Mouse (Mus musculus) limb, embryonic 10.5 days (tissue): Measurements from ENCODE around the gene Adamts7. TPM values are rescaled to one million over a fixed set of nuclear protein-coding genes. Genes with fewer than 3 reads are reported as not detected.

Experiments
- DNase-seq: peaks from one replicate; pipeline ENCODE4 v3.0.0-alpha.2; 2017; ENCODE audit warnings: low spot score
- H3K27ac ChIP-seq: fragments of 300-500 bp; sonication (generic); 2 replicates; pipeline ENCODE4 v1.5.1; 2016; ENCODE audit warnings: mild to moderate bottlenecking
- H3K27me3 ChIP-seq: fragments of 300-500 bp; sonication (generic); 2 replicates; pipeline ENCODE4 v1.6.1; 2016; ENCODE audit warnings: low read depth, mild to moderate bottlenecking; ENCODE audit not compliant: poor library complexity, severe bottlenecking
- H3K36me3 ChIP-seq: fragments of 300-500 bp; sonication (generic); 2 replicates; pipeline ENCODE4 v1.6.1; 2016; ENCODE audit warnings: mild to moderate bottlenecking, moderate library complexity
- H3K4me1 ChIP-seq: fragments of 300-500 bp; sonication (generic); 2 replicates; pipeline ENCODE4 v1.6.1; 2016
- H3K4me3 ChIP-seq: fragments of 300-500 bp; sonication (generic); 2 replicates; pipeline ENCODE4 v1.5.1; 2016; ENCODE audit warnings: mild to moderate bottlenecking, moderate library complexity
- H3K9me3 ChIP-seq: fragments of 300-500 bp; sonication (generic); replicated peaks from 2 replicates; pipeline ENCODE4 v1.6.1; 2016; ENCODE audit warnings: mild to moderate bottlenecking
- WGBS: fragments of 180-500 bp; shearing (Covaris S2); methylation state at CpG from one replicate; pipeline ENCODE4 v1.1.7; 2016; 5-methylcytosine and 5-hydroxymethylcytosine counted together
- polyA plus RNA-seq: library from polyadenylated mRNA; unstranded; fragments of >200 nt; fragmentation: Nextera tagmentation; extraction: Ambion mirVana; gene quantifications from 2 replicates; pipeline ENCODE4 v1.2.1, GENCODE M21; 2016

Adamts7 gene
- polyA plus RNA-seq, 1 experiment from 2014 or later, result 15.4 TPM

DNA sequence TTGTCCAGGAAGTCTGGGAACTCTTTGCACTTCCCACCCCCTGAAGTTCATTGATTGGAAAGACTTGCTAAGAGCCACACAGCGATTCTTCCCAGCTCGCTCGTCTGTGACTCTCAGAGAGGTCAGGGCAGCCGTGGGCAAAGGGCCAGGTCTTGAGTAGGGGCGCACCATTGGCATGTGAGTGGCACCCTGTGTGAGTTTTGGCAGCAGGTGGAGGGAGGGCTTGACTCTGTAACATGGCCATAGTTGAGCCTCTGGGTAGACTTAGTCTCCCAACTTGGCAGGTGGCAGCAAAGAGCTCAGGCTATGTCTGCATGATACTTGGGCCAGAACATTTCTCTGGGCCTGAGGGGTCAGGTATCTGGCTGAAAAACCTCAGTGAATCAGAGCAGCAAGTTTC is 3.7 kb downstream of the Adamts7 start:
- no peak overlapping the region for H3K4me3 ChIP-seq
- H3K4me1 ChIP-seq, result peaks cover 19% of the 10 kb centered on the region
- H3K36me3 ChIP-seq, result peaks cover 4% of the 10 kb centered on the region
- peaks cover 13% of the 10 kb centered on the region; the same call in 1 of the 2 replicates for H3K27me3 ChIP-seq
- no peak for DNase-seq
- no peak overlapping the region for H3K27ac ChIP-seq
- 87% methylated on average over 5 of the region's 5 CpGs for WGBS
- H3K9me3 ChIP-seq, result no peaks in the 10 kb centered on the region

DNA sequence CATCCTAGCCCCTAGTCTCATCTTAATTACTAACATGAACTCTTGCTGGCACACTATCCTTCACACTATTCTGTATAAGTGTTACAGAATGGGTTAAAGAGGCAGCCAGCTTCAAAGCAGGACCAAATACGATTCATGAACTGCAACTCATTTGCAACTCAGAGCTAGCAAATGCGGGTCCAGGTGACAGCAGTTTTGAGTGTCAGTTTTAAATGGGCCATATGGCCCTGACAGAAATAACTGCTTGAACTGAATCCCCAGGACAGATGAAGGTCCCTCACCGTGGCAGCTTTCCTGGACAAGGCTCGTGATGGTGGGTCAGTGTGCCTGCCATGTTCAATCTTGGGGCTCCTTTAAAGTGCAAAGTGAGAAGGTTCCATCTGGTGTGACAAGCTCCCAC is 7.1 kb downstream of the Adamts7 start:
- 67% methylated on average over 4 of the region's 4 CpGs for WGBS
- H3K4me3 ChIP-seq, result no peak overlapping the region
- H3K9me3 ChIP-seq, result no peaks in the 10 kb centered on the region
- H3K4me1 ChIP-seq, result no peaks in the 10 kb centered on the region
- H3K27me3 ChIP-seq, result peaks cover 7% of the 10 kb centered on the region; the same call in 1 of the 2 replicates
- H3K36me3 ChIP-seq, result peaks cover 32% of the 10 kb centered on the region
- no peak for DNase-seq
- no peak overlapping the region for H3K27ac ChIP-seq

DNA sequence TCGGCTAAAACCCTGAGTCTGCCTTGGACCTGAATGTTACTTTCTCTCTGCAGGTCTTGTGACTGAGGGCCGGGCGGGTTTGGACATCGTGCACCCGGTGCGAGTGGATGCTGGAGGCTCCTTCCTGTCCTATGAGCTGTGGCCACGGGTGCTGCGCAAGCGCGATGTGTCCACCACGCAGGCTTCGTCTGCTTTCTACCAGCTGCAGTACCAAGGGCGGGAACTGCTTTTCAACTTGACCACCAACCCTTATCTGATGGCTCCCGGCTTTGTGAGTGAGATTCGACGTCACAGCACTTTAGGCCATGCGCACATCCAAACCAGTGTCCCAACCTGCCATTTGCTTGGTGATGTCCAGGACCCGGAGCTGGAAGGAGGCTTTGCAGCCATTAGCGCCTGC is 8.6 kb downstream of the Adamts7 start:
- Histone ChIP-seq H3K9me3 (no peaks in the 10 kb centered on the region), H3K4me3 (no peak overlapping the region), H3K27ac (no peak overlapping the region), H3K27me3 (no peaks in the 10 kb centered on the region), H3K36me3 (peaks cover 39% of the 10 kb centered on the region), H3K4me1 (no peaks in the 10 kb centered on the region)
- 96% methylated on average over 19 of the region's 19 CpGs for WGBS
- no peak for DNase-seq

DNA sequence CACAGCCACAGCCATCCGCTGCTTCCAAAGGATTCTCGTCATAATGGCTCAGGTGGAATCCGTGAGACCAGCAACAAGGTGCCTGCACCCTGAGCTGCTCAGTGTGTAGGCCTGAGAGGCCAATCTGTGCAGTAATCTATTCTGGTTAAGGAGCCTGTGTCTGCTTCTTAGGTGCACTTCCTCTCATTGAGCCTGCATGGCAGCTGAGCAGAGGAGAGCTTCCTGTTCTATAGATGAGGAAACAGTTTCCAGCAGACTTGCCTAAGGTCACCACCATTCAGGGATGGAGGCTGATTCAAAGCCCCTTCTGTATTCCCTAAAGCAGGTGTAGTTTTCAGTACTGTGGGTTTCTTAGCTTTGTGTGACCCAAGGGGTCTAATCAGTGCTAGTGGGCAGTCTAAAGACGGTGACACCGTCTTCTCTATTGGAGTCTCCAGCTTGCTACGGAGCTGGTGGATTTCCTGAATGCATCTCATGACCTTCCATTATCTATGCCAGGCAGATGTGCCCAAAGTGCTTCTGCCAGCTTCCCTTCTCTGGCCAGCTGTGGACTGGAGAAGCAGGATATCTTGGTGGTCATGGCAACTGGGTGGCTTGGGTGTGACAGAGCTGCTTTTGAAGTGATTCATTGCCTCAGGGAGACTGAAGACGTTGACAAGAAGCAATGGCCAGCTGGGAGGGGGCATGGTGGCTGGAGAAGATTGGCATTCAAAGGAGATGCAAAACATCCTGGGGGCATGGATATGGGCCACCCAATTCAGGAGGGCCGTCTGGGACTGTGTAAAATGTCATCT is 9.9 kb downstream of the Adamts7 start:
- H3K36me3 ChIP-seq, result peaks cover 44% of the 10 kb centered on the region
- no peaks in the 10 kb centered on the region for H3K27me3 ChIP-seq
- H3K9me3 ChIP-seq, result no peaks in the 10 kb centered on the region
- H3K27ac ChIP-seq, result no peak overlapping the region
- H3K4me1 ChIP-seq, result no peaks in the 10 kb centered on the region
- 80% methylated on average over 8 of the region's 8 CpGs for WGBS
- no peak for DNase-seq
- H3K4me3 ChIP-seq, result no peak overlapping the region

DNA sequence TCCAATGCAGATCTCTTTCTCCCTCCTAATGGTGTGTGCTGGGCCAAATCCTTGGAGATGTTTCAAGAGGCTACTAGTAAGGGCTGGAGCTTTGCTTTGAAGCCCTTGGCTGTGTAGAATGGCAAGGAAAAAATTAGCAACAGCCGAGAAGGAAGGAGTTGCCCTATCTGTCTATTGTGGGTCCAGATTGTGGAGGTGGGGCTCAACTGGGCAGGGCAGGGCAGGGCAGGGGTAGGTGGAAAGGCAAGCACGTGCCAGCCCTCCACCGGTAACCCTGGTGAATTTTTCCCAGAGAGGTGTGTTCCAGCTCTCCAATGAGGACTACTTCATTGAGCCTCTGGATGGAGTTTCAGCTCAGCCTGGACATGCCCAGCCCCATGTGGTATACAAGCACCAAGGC is 10.5 kb downstream of the Adamts7 start:
- Histone ChIP-seq H3K4me3 (no peak overlapping the region), H3K4me1 (no peaks in the 10 kb centered on the region), H3K36me3 (peaks cover 50% of the 10 kb centered on the region), H3K9me3 (no peaks in the 10 kb centered on the region), H3K27ac (no peak overlapping the region), H3K27me3 (no peaks in the 10 kb centered on the region)
- 87% methylated on average over 3 of the region's 3 CpGs for WGBS
- DNase-seq, result no peak

DNA sequence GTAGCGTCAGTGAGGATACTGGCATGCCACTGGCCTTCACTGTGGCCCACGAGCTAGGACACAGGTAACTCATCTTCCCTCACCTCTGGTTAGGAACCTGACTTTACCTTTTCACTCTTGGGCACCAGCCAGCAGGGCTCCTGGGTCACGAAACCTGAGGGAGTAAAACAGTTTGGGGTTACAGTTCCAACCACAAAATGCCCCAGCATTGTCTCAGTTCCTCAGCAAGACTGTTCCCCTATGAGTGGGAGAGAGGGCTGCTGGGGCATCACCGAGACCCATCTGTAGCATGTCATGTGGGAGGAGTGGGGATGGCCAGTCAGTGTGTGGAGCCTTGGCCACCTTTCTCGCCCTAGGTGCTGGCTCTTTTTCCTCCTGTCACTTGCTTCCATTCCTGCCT is 16.5 kb downstream of the Adamts7 start:
- WGBS, result 85% methylated on average over 5 of the region's 5 CpGs
- H3K9me3 ChIP-seq, result no peaks in the 10 kb centered on the region
- H3K27ac ChIP-seq, result no peak overlapping the region
- H3K4me3 ChIP-seq, result no peak overlapping the region
- H3K4me1 ChIP-seq, result no peaks in the 10 kb centered on the region
- H3K36me3 ChIP-seq, result peaks cover 42% of the 10 kb centered on the region
- no peak for DNase-seq
- no peaks in the 10 kb centered on the region for H3K27me3 ChIP-seq

DNA sequence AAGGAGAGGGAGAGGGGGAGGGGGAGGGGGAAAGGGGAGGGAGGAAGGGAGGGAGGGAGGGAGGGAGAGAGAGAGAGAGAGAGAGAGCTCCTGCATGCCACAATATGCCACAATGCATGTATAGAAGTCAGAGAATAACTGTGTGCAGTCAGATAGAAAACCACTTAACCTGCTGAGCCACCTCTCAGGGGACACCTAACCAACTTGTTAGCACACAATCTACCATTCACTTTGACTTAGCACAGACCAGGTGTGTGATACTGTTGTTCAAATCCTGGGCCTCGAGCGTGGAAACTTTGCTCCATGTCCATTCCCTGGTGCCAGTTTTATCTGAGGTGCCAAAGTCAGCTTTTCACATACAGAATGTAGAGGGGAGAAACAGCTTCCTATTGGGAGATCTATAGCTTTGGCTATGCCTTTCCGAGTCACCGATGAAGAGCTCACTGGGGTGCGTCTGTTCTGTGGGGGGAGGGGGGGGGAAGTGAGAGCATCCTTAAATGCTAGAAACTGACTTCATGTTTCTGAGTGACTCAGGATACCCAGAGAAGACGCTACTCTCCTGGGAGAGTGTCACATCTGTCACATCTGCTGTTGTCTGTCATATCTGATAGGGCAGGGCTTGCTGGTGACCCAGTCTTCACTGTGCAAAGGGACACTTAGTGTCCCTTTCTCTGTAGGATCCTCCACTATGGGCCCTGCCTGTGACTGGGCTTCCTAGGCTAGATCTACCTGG is 19.0 kb downstream of the Adamts7 start:
- no peaks in the 10 kb centered on the region for H3K4me1 ChIP-seq
- H3K27ac ChIP-seq, result no peak overlapping the region
- peaks cover 46% of the 10 kb centered on the region for H3K36me3 ChIP-seq
- WGBS, result 86% methylated on average over 6 of the region's 6 CpGs
- H3K9me3 ChIP-seq, result no peaks in the 10 kb centered on the region
- no peak for DNase-seq
- H3K4me3 ChIP-seq, result no peak overlapping the region
- no peaks in the 10 kb centered on the region for H3K27me3 ChIP-seq

DNA sequence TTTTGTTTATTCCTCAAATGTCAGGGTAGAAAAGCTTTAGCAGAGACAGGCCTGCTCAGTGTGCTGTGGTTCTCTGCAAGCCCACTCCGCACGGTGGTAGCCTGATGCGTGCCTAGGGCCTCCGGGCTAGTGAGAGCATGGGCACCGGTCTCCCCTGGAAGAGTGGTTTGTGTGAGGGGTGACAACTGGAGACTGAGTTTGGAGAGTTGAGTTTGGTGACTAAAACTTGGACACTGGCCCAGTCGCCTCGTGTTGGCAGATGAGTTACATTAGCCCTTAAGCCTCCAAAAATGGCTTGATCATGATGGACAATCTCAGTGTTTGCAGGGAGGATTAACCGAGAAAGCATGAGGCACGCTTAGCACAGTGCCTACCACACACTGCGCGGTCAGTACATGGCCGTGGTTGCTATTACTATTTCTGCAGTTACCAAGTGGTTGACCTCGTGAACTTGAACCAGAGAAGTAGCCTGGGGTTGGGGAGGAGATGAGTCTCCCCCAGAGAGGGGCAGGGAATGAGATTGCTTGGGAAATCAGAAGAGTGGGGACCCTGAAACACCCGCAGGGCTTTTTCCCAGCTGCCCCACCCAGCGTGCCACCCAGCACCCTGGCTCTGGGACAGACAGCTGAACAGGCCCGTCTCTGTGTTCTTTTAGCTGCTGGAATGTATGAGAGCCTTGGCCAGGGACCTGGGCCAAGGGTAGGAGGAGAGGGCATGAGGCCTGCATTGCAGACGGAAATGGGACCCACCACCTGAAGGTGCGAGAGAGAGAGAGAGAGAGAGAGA is 20.0 kb downstream of the Adamts7 start:
- H3K4me1 ChIP-seq, result no peaks in the 10 kb centered on the region
- H3K4me3 ChIP-seq, result no peak overlapping the region
- no peak overlapping the region for H3K27ac ChIP-seq
- H3K27me3 ChIP-seq, result no peaks in the 10 kb centered on the region
- 89% methylated on average over 18 of the region's 18 CpGs for whole genome bisulfite sequencing
- H3K36me3 ChIP-seq, result peaks cover 46% of the 10 kb centered on the region
- H3K9me3 ChIP-seq, result no peaks in the 10 kb centered on the region
- no peak for DNase-seq

DNA sequence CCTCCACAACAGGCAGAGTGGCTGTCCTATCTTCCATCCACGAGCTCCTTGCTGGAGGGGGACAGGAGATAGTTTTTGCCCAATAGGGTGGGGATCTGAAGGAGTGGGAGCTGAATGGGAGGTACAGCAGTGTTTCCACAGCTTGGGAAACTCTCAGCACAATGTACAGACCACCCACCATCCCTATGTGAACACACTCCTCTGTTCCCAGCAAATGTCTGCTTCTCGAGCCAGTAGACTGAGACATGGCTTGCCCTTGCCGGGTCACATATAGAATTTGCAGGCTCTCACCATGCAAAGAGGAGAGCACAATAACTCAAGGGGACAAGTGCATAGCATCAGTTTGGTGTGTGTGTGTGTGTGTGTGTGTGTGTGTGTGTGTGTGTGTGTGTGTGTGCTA is 20.7 kb downstream of the Adamts7 start:
- Histone ChIP-seq H3K9me3 (no peaks in the 10 kb centered on the region), H3K27me3 (no peaks in the 10 kb centered on the region), H3K36me3 (peaks cover 47% of the 10 kb centered on the region), H3K4me3 (no peak overlapping the region), H3K4me1 (no peaks in the 10 kb centered on the region), H3K27ac (no peak overlapping the region)
- WGBS, result 89% methylated on average over 3 of the region's 3 CpGs
- DNase-seq, result no peak

DNA sequence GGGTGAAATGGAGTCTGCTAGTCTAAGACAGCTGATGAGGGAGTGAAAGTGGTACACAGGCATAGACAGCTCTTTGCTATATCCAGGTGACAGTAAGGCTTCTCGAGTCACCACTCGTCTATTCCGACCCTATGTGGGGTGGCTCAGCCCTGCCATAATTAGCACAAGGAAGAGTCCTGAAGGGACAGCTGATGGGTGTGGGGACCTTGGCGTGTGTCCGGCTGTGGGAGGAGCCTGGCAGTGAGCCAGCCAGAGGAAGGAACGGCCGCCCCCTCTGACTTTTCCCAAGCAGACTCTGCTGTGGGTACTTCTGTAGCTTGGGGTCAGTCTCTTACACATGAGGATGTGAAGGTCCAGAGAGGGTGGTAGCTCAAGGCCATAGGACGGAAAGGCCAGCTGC is 21.2 kb downstream of the Adamts7 start:
- Histone ChIP-seq H3K27ac (no peak overlapping the region), H3K4me1 (no peaks in the 10 kb centered on the region), H3K4me3 (no peak overlapping the region), H3K27me3 (no peaks in the 10 kb centered on the region), H3K36me3 (peaks cover 49% of the 10 kb centered on the region), H3K9me3 (no peaks in the 10 kb centered on the region)
- WGBS, result 77% methylated on average over 8 of the region's 8 CpGs
- no peak for DNase-seq

DNA sequence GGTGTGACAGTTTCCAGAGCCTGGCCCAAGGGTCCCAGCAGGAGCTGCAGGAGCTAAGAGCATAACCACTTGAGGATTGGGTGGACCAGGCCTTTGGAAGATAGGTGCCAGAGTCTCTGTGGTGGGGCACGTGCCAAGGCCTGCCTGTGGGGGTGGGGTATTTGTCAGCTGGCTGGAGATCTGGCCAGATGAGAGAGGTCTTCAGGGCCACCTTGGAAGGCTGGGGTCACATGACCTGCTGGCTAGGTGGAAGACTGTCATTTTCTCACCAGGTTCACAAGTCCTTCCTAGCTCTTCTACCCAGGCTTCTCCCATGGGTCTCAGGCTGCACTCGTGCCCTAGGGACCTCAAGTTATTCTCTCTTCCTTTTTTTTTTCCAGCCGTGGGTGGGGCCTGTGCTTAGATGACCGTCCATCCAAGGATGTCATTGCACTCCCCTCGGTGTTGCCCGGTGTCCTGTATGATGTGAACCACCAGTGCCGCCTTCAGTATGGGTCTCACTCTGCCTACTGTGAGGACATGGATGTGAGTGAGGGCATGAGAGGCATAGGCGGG is 22.6 kb downstream of the Adamts7 start:
- H3K27me3 ChIP-seq, result no peaks in the 10 kb centered on the region
- H3K36me3 ChIP-seq, result peaks cover 46% of the 10 kb centered on the region
- no peak overlapping the region for H3K4me3 ChIP-seq
- DNase-seq, result no peak
- no peaks in the 10 kb centered on the region for H3K4me1 ChIP-seq
- no peak overlapping the region for H3K27ac ChIP-seq
- 89% methylated on average over 8 of the region's 8 CpGs for WGBS
- no peaks in the 10 kb centered on the region for H3K9me3 ChIP-seq

DNA sequence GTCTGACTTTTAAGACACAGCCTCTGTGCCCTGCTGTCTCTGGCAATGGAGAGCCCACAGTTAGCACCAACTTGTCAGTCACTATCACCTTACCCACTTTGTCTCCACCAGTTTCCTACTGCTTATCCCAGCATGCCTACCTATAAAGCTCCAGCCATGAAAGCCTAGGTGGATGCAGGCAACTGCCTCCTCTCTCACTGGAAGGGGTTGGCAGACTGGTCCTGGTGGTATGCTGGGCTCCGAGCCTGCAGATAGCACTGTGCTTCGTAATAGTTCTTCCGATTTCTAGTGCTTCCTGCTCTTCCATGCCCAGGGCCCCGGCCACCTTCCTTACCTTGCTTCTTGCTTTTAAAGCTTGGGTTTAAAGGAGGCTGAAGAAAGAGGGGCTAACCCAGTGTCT is 26.0 kb downstream of the Adamts7 start:
- no peak for DNase-seq
- WGBS, result 92% methylated on average over 4 of the region's 4 CpGs
- Histone ChIP-seq H3K4me1 (no peaks in the 10 kb centered on the region), H3K36me3 (peaks cover 70% of the 10 kb centered on the region), H3K27me3 (no peaks in the 10 kb centered on the region), H3K4me3 (no peak overlapping the region), H3K9me3 (no peaks in the 10 kb centered on the region), H3K27ac (no peak overlapping the region)

DNA sequence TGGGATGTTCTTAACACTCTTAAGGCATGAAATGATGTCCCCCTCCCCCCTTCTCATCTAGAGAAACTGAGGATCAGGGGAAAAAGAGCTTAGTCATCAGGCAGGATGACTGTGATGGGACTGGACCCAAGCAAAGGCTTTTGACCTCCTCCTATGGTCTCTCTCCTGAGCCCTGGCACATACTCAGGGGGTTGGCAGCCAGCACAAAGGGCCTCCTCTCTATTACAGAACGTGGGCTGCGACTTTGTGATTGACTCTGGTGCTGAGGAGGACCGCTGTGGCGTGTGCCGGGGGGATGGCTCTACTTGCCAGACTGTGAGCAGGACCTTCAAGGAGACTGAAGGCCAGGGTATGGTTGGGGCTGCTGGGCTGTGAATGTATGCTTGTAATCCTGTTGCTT is 26.5 kb downstream of the Adamts7 start:
- Histone ChIP-seq H3K9me3 (no peaks in the 10 kb centered on the region), H3K27ac (no peak overlapping the region), H3K36me3 (peaks cover 74% of the 10 kb centered on the region), H3K4me3 (no peak overlapping the region), H3K4me1 (no peaks in the 10 kb centered on the region), H3K27me3 (no peaks in the 10 kb centered on the region)
- DNase-seq, result no peak
- 90% methylated on average over 5 of the region's 5 CpGs for WGBS
